Mouse (Mus musculus): ENCODE measurements around the gene Olfr1195. TPM values are rescaled to one million over a fixed set of nuclear protein-coding genes. Genes with fewer than 3 reads are reported as not detected.
"Not testable (repeated sequence)": the region's sequence is repeated elsewhere in the genome, so short reads cannot be mapped to it uniquely, and the experiment has no call there.

The Olfr1195 gene
- not detected in 2 replicates for polyA plus RNA-seq (2015; fragmentation: Nextera tagmentation; extraction: Ambion mirVana)

DNA sequence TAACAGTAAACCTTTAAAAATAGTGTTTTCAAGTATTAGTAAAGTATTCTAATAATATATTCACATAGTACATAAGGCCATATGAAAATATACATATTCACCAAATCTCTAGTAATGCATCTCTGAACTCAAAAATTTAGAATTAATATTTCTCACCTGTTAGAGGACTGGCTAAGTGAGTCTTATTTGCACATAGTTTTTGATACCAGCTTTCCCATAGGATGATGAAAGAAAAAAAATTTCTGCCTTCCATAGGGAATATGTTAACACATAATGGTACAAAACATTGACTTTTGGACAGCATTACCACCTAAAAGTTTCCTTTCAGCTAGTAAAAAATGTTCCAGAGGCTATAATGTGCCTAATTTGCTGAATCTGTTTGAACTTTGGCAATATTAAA is at the start of gene Olfr1195:
TSS of gene Olfr1195 (minus strand) at position 101 of the 400 bp plus-strand sequence.
- H3K9ac ChIP-seq = no peak within 1 kb of the TSS
- ATAC-seq (ENCODE audit: insufficient number of reproducible peaks, low FRiP score, low TSS enrichment, low read depth) = no peak
- no peaks in the 10 kb centered on the region for H3K9me3 ChIP-seq
- H3K4me3 ChIP-seq = no peak within 1 kb of the TSS
- H3K27me3 ChIP-seq = no peaks in the 10 kb centered on the region
- no peaks in the 10 kb centered on the region for H3K36me3 ChIP-seq
- H3K4me1 ChIP-seq = no peaks in the 10 kb centered on the region
- no peak within 1 kb of the TSS for H3K4me2 ChIP-seq
- no peak within 1 kb of the TSS for H3K27ac ChIP-seq

DNA sequence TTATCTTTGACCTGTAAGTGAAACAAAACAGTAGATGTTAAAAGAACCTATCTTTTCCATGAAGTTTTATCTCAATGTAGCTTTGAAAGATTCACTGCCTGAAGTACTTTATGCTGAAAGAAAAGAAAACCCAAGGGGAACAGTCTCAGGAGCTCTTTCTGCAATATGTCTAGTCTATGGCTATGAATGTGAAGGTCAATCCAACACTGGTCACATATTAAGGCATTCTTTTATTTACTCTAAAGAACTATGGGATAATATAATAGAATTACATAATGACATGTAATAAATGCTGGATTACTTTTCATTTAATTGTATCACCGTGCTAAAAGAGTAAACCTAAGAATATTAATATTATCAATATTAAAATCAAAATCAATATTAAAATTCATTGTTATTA is 43.3 kb upstream of the Olfr1195 start, which contains the start of gene Olfr1197:
TSS of gene Olfr1197 (minus strand) at position 101 of the 400 bp plus-strand sequence.
- Histone ChIP-seq H3K36me3 (no peaks in the 10 kb centered on the region), H3K4me3 (no peak within 1 kb of the TSS), H3K27me3 (no peaks in the 10 kb centered on the region), H3K4me2 (no peak within 1 kb of the TSS), H3K9ac (no peak within 1 kb of the TSS), H3K4me1 (no peaks in the 10 kb centered on the region), H3K27ac (no peak within 1 kb of the TSS), H3K9me3 (no peaks in the 10 kb centered on the region)
- WGBS = 84% methylated on average over 1 of the region's 1 CpGs
- ATAC-seq (ENCODE audit: insufficient number of reproducible peaks, low FRiP score, low TSS enrichment, low read depth) = no peak

DNA sequence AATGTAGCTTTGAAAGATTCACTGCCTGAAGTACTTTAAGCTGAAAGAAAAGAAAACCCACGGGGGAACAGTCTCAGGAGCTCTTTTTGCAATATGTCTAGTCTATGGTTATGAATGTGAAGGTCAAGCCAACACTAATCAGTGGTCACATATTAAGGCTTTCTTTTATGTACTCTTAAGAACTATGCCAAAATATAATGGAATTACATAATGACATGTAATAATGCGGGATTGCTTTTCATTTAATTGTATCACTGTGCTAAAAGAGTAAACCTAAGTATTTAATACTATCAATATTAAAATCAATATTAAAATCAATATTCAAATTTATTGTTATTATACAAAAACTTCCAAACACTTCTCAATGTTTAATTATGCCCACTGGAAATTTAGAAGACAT is 15.5 kb upstream of the Olfr1195 start, which contains the start of gene Olfr1196:
TSS of gene Olfr1196 (minus strand) at position 101 of the 400 bp plus-strand sequence.
- H3K4me2 ChIP-seq = no peak within 1 kb of the TSS
- no peak for ATAC-seq (ENCODE audit: insufficient number of reproducible peaks, low FRiP score, low TSS enrichment, low read depth)
- H3K27me3 ChIP-seq = no peaks in the 10 kb centered on the region
- no peak within 1 kb of the TSS for H3K9ac ChIP-seq
- H3K4me1 ChIP-seq = no peaks in the 10 kb centered on the region
- no peak within 1 kb of the TSS for H3K4me3 ChIP-seq
- no peak within 1 kb of the TSS for H3K27ac ChIP-seq
- no peaks in the 10 kb centered on the region for H3K9me3 ChIP-seq
- no peaks in the 10 kb centered on the region for H3K36me3 ChIP-seq
- WGBS = 77% methylated on average over 2 of the region's 2 CpGs

DNA sequence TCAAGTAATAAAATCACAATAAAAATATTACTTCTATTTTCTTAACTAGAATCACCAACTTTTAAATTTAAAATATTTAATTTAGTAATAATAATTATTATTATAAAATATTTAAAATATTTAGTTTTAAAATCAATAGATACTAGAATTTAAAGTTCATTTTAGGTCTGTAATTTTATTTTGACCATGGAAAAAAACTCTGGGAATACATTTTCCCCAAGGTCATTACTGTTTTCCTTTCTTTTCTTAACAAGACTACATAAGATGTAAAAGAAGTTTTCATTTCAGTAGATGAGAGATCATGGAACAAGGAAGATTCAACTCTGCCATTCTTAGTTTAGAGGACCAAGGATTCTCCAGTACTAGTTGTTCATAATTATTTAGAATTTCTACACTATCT is 13.7 kb downstream of the Olfr1195 start, which contains the start of gene Olfr1193:
TSS of gene Olfr1193 (plus strand) at position 301 of the 400 bp plus-strand sequence.
- not testable (repeated sequence) for H3K4me1 ChIP-seq; H3K4me3 ChIP-seq; H3K9me3 ChIP-seq; H3K4me2 ChIP-seq; ATAC-seq (ENCODE audit: insufficient number of reproducible peaks, low FRiP score, low TSS enrichment, low read depth); H3K36me3 ChIP-seq; H3K27me3 ChIP-seq; H3K27ac ChIP-seq; H3K9ac ChIP-seq

DNA sequence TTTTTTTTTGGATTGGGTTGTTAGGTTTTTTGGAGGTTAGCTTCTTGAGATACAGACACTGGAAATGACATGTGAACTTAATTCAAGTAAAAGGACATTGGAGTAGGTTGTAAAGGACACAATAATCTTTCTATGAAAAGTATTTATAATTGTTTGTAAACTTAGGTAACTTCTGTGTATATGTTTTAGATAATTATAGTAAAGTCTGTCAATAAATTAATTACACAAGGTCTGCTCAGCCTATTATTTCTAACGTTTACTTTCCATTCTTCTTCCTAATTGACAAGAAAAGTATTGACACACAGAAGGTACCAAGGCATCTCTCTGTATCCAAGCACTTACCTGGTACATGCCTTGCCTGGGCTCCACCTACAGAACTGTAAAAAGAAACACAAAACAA is 40.8 kb downstream of the Olfr1195 start, which contains the start of gene Olfr1192-ps1:
TSS of gene Olfr1192-ps1 (plus strand) at position 301 of the 400 bp plus-strand sequence.
- no peak for ATAC-seq (ENCODE audit: insufficient number of reproducible peaks, low FRiP score, low TSS enrichment, low read depth)
- no peaks in the 10 kb centered on the region for H3K4me1 ChIP-seq
- 36% methylated on average over 1 of the region's 1 CpGs for WGBS
- H3K9me3 ChIP-seq = no peaks in the 10 kb centered on the region
- no peaks in the 10 kb centered on the region for H3K36me3 ChIP-seq
- H3K27me3 ChIP-seq = no peaks in the 10 kb centered on the region
- H3K4me2 ChIP-seq = no peak within 1 kb of the TSS
- no peak within 1 kb of the TSS for H3K9ac ChIP-seq
- no peak within 1 kb of the TSS for H3K27ac ChIP-seq
- no peak within 1 kb of the TSS for H3K4me3 ChIP-seq

DNA sequence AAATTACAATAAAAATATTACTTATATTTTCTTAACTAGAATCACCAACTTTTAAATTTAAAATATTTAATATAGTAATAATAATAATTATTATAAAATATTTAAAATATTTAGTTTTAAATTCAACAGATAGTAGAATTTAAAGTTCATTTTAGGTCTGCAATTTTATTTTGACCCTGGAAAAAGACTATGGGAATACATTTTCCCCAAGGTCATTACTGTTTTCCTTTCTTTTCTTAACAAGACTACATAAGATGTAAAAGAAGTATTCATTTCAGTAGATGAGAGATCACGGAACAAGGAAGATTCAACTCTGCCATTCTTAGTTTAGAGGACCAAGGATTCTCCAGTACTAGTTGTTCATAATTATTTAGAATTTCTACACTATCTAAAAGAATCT is 48.7 kb downstream of the Olfr1195 start, which contains the start of gene Olfr1191-ps1:
TSS of gene Olfr1191-ps1 (plus strand) at position 301 of the 400 bp plus-strand sequence.
- H3K9me3 ChIP-seq; H3K4me3 ChIP-seq; H3K9ac ChIP-seq; H3K4me2 ChIP-seq; H3K27me3 ChIP-seq; H3K4me1 ChIP-seq; H3K27ac ChIP-seq; ATAC-seq (ENCODE audit: insufficient number of reproducible peaks, low FRiP score, low TSS enrichment, low read depth); H3K36me3 ChIP-seq: not testable (repeated sequence)
- 100% methylated on average over 1 of the region's 1 CpGs for WGBS

Other genes starting within 250 kb of the Olfr1195 start
- gene Gm13757, start 240.1 kb downstream of the Olfr1195 start, polyA plus RNA-seq (2015; fragmentation: Nextera tagmentation; extraction: Ambion mirVana) = not detected in 2 replicates
- gene Olfr1183, start 234.3 kb downstream of the Olfr1195 start, polyA plus RNA-seq (2015; fragmentation: Nextera tagmentation; extraction: Ambion mirVana) = not detected in 2 replicates
- gene Olfr1184, start 205.6 kb downstream of the Olfr1195 start, polyA plus RNA-seq (2015; fragmentation: Nextera tagmentation; extraction: Ambion mirVana) = not detected in 2 replicates
- gene Olfr1185-ps1, start 195.9 kb downstream of the Olfr1195 start, polyA plus RNA-seq (2015; fragmentation: Nextera tagmentation; extraction: Ambion mirVana) = not detected in 2 replicates
- gene Olfr1186, start 170.6 kb downstream of the Olfr1195 start, polyA plus RNA-seq (2015; fragmentation: Nextera tagmentation; extraction: Ambion mirVana) = not detected in 2 replicates
- gene Olfr1188, start 132.3 kb downstream of the Olfr1195 start, polyA plus RNA-seq (2015; fragmentation: Nextera tagmentation; extraction: Ambion mirVana) = not detected in 2 replicates
- not detected in 2 replicates for gene Olfr1189, start 102.7 kb downstream of the Olfr1195 start, polyA plus RNA-seq (2015; fragmentation: Nextera tagmentation; extraction: Ambion mirVana)
- not detected in 2 replicates for gene Olfr1191-ps1, start 48.6 kb downstream of the Olfr1195 start, polyA plus RNA-seq (2015; fragmentation: Nextera tagmentation; extraction: Ambion mirVana)
- not detected in 2 replicates for gene Olfr1192-ps1, start 40.7 kb downstream of the Olfr1195 start, polyA plus RNA-seq (2015; fragmentation: Nextera tagmentation; extraction: Ambion mirVana)
- not detected in 2 replicates for gene Olfr1193, start 13.6 kb downstream of the Olfr1195 start, polyA plus RNA-seq (2015; fragmentation: Nextera tagmentation; extraction: Ambion mirVana)
- gene Olfr1196, start 15.4 kb upstream of the Olfr1195 start, polyA plus RNA-seq (2015; fragmentation: Nextera tagmentation; extraction: Ambion mirVana) = not detected in 2 replicates
- gene Olfr1197, start 43.2 kb upstream of the Olfr1195 start, polyA plus RNA-seq (2015; fragmentation: Nextera tagmentation; extraction: Ambion mirVana) = not detected in 2 replicates
- not detected in 2 replicates for gene Olfr1198, start 62.2 kb upstream of the Olfr1195 start, polyA plus RNA-seq (2015; fragmentation: Nextera tagmentation; extraction: Ambion mirVana)
- not detected in 2 replicates for gene Olfr1199, start 71.3 kb upstream of the Olfr1195 start, polyA plus RNA-seq (2015; fragmentation: Nextera tagmentation; extraction: Ambion mirVana)
- not detected in 2 replicates for gene Olfr1200, start 81.3 kb upstream of the Olfr1195 start, polyA plus RNA-seq (2015; fragmentation: Nextera tagmentation; extraction: Ambion mirVana)
- not detected in 2 replicates for gene Olfr1201, start 103.8 kb upstream of the Olfr1195 start, polyA plus RNA-seq (2015; fragmentation: Nextera tagmentation; extraction: Ambion mirVana)
- not detected in 2 replicates for gene Olfr1202, start 125.3 kb upstream of the Olfr1195 start, polyA plus RNA-seq (2015; fragmentation: Nextera tagmentation; extraction: Ambion mirVana)
- not detected in 2 replicates for gene Olfr1205, start 140.6 kb upstream of the Olfr1195 start, polyA plus RNA-seq (2015; fragmentation: Nextera tagmentation; extraction: Ambion mirVana)
- not detected in 2 replicates for gene Olfr1204, start 160.1 kb upstream of the Olfr1195 start, polyA plus RNA-seq (2015; fragmentation: Nextera tagmentation; extraction: Ambion mirVana)
- not detected in 2 replicates for gene Olfr1206, start 174.0 kb upstream of the Olfr1195 start, polyA plus RNA-seq (2015; fragmentation: Nextera tagmentation; extraction: Ambion mirVana)
- gene Olfr1208, start 213.1 kb upstream of the Olfr1195 start, polyA plus RNA-seq (2015; fragmentation: Nextera tagmentation; extraction: Ambion mirVana) = not detected in 2 replicates
- gene Olfr1209, start 226.0 kb upstream of the Olfr1195 start, polyA plus RNA-seq (2015; fragmentation: Nextera tagmentation; extraction: Ambion mirVana) = not detected in 2 replicates
- not detected in 2 replicates for gene Olfr1211, start 248.9 kb upstream of the Olfr1195 start, polyA plus RNA-seq (2015; fragmentation: Nextera tagmentation; extraction: Ambion mirVana)

Data from limb, embryonic 15.5 days (tissue).